Mouse (Mus musculus) myocyte (in vitro differentiated cells): Measurements from ENCODE around the gene Bmpr1b. TPM values are rescaled to one million over a fixed set of nuclear protein-coding genes. Genes with fewer than 3 reads are reported as not detected.
"Not testable (repeated sequence)": the region's sequence is repeated elsewhere in the genome, so short reads cannot be mapped to it uniquely, and the experiment has no call there.

ENCODE experiments used
- H3K27me3 ChIP-seq: one replicate; pipeline ENCODE4 v1.6.1; 2011; ENCODE audit not compliant: control insufficient read depth, insufficient read depth, insufficient read length
- H3K36me3 ChIP-seq: one replicate; pipeline ENCODE4 v1.6.1; 2011; ENCODE audit not compliant: control insufficient read depth, insufficient read depth
- H3K4me2 ChIP-seq: one replicate; pipeline ENCODE4 v1.6.1; 2011; ENCODE audit warnings: low read depth, control low read depth
- H3K4me3 ChIP-seq: one replicate; pipeline ENCODE4 v1.5.1; 2011; ENCODE audit warnings: mild to moderate bottlenecking, control low read depth, moderate library complexity
- H3K79me2 ChIP-seq: one replicate; pipeline ENCODE4 v1.6.1; 2011; ENCODE audit not compliant: control insufficient read depth, insufficient read depth
- H3ac ChIP-seq: one replicate; pipeline ENCODE4 v1.6.1; 2011; ENCODE audit not compliant: control insufficient read depth, insufficient read length
- CEBPB ChIP-seq: IDR thresholded peaks from 2 replicates; pipeline ENCODE4 v1.6.1; 2011; ENCODE audit warnings: mild to moderate bottlenecking, moderate library complexity; ENCODE audit not compliant: poor library complexity, insufficient read depth, severe bottlenecking
- E2F4 ChIP-seq: IDR thresholded peaks from one replicate; pipeline ENCODE4 v1.6.1; 2011; ENCODE audit warnings: mild to moderate bottlenecking, control low read depth, moderate library complexity; ENCODE audit not compliant: insufficient read depth
- MAX ChIP-seq: IDR thresholded peaks from one replicate; pipeline ENCODE4 v1.6.1; 2011; ENCODE audit warnings: low read depth, mild to moderate bottlenecking, control low read depth
- MYOD1 ChIP-seq, 3 experiments: IDR thresholded peaks; one replicate each; pipeline ENCODE4 v1.6.1; 2011; ENCODE audit warnings: control low read depth in 2 of 3, low read depth in 2 of 3, mild to moderate bottlenecking in 2 of 3, moderate library complexity in 1 of 3; ENCODE audit not compliant: insufficient read length in 2 of 3, control insufficient read depth in 1 of 3
- MYOG ChIP-seq, 3 experiments: IDR thresholded peaks; one replicate each; pipeline ENCODE4 v1.6.1; 2011; ENCODE audit warnings: control low read depth in 2 of 3, low read depth in 2 of 3, mild to moderate bottlenecking in 2 of 3; ENCODE audit not compliant: insufficient read length in 2 of 3, control insufficient read depth in 1 of 3, insufficient read depth in 1 of 3
- POLR2A ChIP-seq: IDR thresholded peaks from one replicate; pipeline ENCODE4 v1.6.1; 2011; ENCODE audit warnings: low read depth, mild to moderate bottlenecking, control low read depth, moderate library complexity; ENCODE audit not compliant: insufficient read length
- POLR2AphosphoS2 ChIP-seq: IDR thresholded peaks from one replicate; pipeline ENCODE4 v1.6.1; 2011; ENCODE audit warnings: low read depth, control low read depth; ENCODE audit not compliant: insufficient read length
- REST ChIP-seq: IDR thresholded peaks from one replicate; pipeline ENCODE4 v1.6.1; 2011; ENCODE audit warnings: mild to moderate bottlenecking, control low read depth, moderate library complexity; ENCODE audit not compliant: insufficient read depth, insufficient read length
- SRF ChIP-seq: IDR thresholded peaks from one replicate; pipeline ENCODE4 v1.6.1; 2011; ENCODE audit warnings: low read depth; ENCODE audit not compliant: control insufficient read depth, insufficient read length
- TCF12 ChIP-seq: IDR thresholded peaks from one replicate; pipeline ENCODE4 v1.6.1; 2011; ENCODE audit warnings: mild to moderate bottlenecking, control low read depth; ENCODE audit not compliant: poor library complexity, insufficient read depth, severe bottlenecking
- TCF3 ChIP-seq: IDR thresholded peaks from one replicate; pipeline ENCODE4 v1.6.1; 2011; ENCODE audit warnings: low read depth, control low read depth; ENCODE audit not compliant: insufficient read length
- USF1 ChIP-seq: IDR thresholded peaks from one replicate; pipeline ENCODE4 v1.6.1; 2011; ENCODE audit warnings: low read depth, mild to moderate bottlenecking, control low read depth, moderate library complexity
- polyA plus RNA-seq: library from polyadenylated mRNA; unstranded; fragments of >200 nt; fragmentation: generic; extraction: Trizol; gene quantifications from one replicate; pipeline ENCODE4 v1.2.1, GENCODE M21; 2012; ENCODE audit warnings: missing spikeins

Bmpr1b gene
- polyA plus RNA-seq, 1 experiment, result 0.34 TPM

- TF ChIP-seq REST (no peak), MAX (no peak), TCF3 (no peak), USF1 (no peak), SRF (no peak), POLR2AphosphoS2 (no peak), MYOG (IDR thresholded peaks at IDR 0.05; ENCODE audit: control insufficient read depth in 1 of 3, insufficient read depth in 1 of 3, insufficient read length in 2 of 3, low read depth in 2 of 3) (no peak), E2F4 (no peak)
- H3K4me3 ChIP-seq, result no peak overlapping the region
- H3K27me3 ChIP-seq, result no peaks in the 10 kb centered on the region
Measured at GRCm38 (mm10) chr3:142209057-142209456, 39.8 kb upstream of the Bmpr1b start.

GRCm38 (mm10) chr3:142207488-142207887, 38.3 kb upstream of the Bmpr1b start:
- H3ac ChIP-seq, result no peak overlapping the region
- no peaks in the 10 kb centered on the region for H3K79me2 ChIP-seq
- TF ChIP-seq USF1 (no peak), POLR2AphosphoS2 (no peak), SRF (no peak), E2F4 (no peak)
- H3K4me2 ChIP-seq, result no peak overlapping the region
- H3K36me3 ChIP-seq, result no peaks in the 10 kb centered on the region
- H3K4me3 ChIP-seq, result no peak overlapping the region
- H3K27me3 ChIP-seq, result no peaks in the 10 kb centered on the region

More at GRCm38 (mm10) chr3:142209057-142209456, 39.8 kb upstream of the Bmpr1b start:
- Histone ChIP-seq H3K79me2 (no peaks in the 10 kb centered on the region), H3ac (no peak overlapping the region), H3K4me2 (no peak overlapping the region), H3K36me3 (no peaks in the 10 kb centered on the region)

GRCm38 (mm10) chr3:142206316-142206715, 37.1 kb upstream of the Bmpr1b start:
- H3K4me2 ChIP-seq, result no peak overlapping the region
- no peak overlapping the region for H3K4me3 ChIP-seq
- TF ChIP-seq TCF3 (no peak), REST (no peak)
- no peaks in the 10 kb centered on the region for H3K27me3 ChIP-seq
- no peaks in the 10 kb centered on the region for H3K79me2 ChIP-seq
- H3K36me3 ChIP-seq, result no peaks in the 10 kb centered on the region
- no peak overlapping the region for H3ac ChIP-seq

- no peaks in the 10 kb centered on the region for H3K79me2 ChIP-seq
- no peaks in the 10 kb centered on the region for H3K36me3 ChIP-seq
- no peak for TF ChIP-seq MYOG (IDR thresholded peaks at IDR 0.05; ENCODE audit: control insufficient read depth in 1 of 3, insufficient read depth in 1 of 3, insufficient read length in 2 of 3, low read depth in 2 of 3)
- no peak for TF ChIP-seq TCF12
- no peak for TF ChIP-seq POLR2AphosphoS2
- no peak for TF ChIP-seq REST
- no peak overlapping the region for H3K4me3 ChIP-seq
- no peak overlapping the region for H3K4me2 ChIP-seq
- H3K27me3 ChIP-seq, result no peaks in the 10 kb centered on the region
- no peak overlapping the region for H3ac ChIP-seq
Measured at GRCm38 (mm10) chr3:142196142-142196541, 26.9 kb upstream of the Bmpr1b start.

- H3K27me3 ChIP-seq, H3K4me3 ChIP-seq, H3K79me2 ChIP-seq, H3K36me3 ChIP-seq, H3K4me2 ChIP-seq, H3ac ChIP-seq: not testable (repeated sequence)
Measured at GRCm38 (mm10) chr3:142191627-142192026, 22.4 kb upstream of the Bmpr1b start.

GRCm38 (mm10) chr3:142186551-142186950, 17.3 kb upstream of the Bmpr1b start:
- Histone ChIP-seq H3K4me2 (no peak overlapping the region), H3ac (no peak overlapping the region), H3K36me3 (no peaks in the 10 kb centered on the region), H3K79me2 (no peaks in the 10 kb centered on the region), H3K27me3 (no peaks in the 10 kb centered on the region), H3K4me3 (no peak overlapping the region)
- TF ChIP-seq CEBPB (no peak), TCF3 (no peak), REST (no peak), MAX (no peak), MYOD1 (IDR thresholded peaks at IDR 0.05; ENCODE audit: control insufficient read depth in 1 of 3, insufficient read length in 2 of 3, low read depth in 2 of 3) (no peak), POLR2AphosphoS2 (no peak), E2F4 (no peak), POLR2A (no peak), TCF12 (no peak), USF1 (no peak), MYOG (IDR thresholded peaks at IDR 0.05; ENCODE audit: control insufficient read depth in 1 of 3, insufficient read depth in 1 of 3, insufficient read length in 2 of 3, low read depth in 2 of 3) (no peak), SRF (no peak)
